Mouse (Mus musculus) urinary bladder, adult 2 months (tissue): ENCODE measurements around the gene Umps. TPM values are rescaled to one million over a fixed set of nuclear protein-coding genes. Genes with fewer than 3 reads are reported as not detected.

ENCODE experiments used
- DNase-seq: peaks from one replicate; pipeline ENCODE4 v3.0.0; 2022; ENCODE audit warnings: low spot score
- polyA plus RNA-seq: library from polyadenylated mRNA; depleted of rRNA; stranded (reverse); fragments of >200 nt; gene quantifications from 2 replicates; pipeline ENCODE4 v1.2.3, GENCODE M21; 2012

The Umps gene
- polyA plus RNA-seq, 1 experiment = 10.7 TPM

GRCm38 (mm10) chr16:33954793-33955192 lies 12.0 kb downstream of the Umps start:
- DNase-seq = no peak

GRCm38 (mm10) chr16:33953008-33953407 lies 13.8 kb downstream of the Umps start:
- peak; percentile 1 for DNase-seq

- DNase-seq = peak; percentile 62
Observed at GRCm38 (mm10) chr16:33950830-33951229, 16.0 kb downstream of the Umps start.

- DNase-seq = peak; percentile 15
Observed at GRCm38 (mm10) chr16:33950386-33950785, 16.5 kb downstream of the Umps start.

- no peak for DNase-seq
Observed at GRCm38 (mm10) chr16:33947664-33948571, 18.9 kb downstream of the Umps start.

GRCm38 (mm10) chr16:33946021-33946420 lies 20.8 kb downstream of the Umps start:
- DNase-seq = no peak

GRCm38 (mm10) chr16:33944772-33945171 lies 22.1 kb downstream of the Umps start:
- no peak for DNase-seq

- DNase-seq = no peak
Observed at GRCm38 (mm10) chr16:33944126-33944525, 22.7 kb downstream of the Umps start.

GRCm38 (mm10) chr16:33943388-33943787 lies 23.4 kb downstream of the Umps start:
- no peak for DNase-seq

GRCm38 (mm10) chr16:33942341-33942740 lies 24.5 kb downstream of the Umps start:
- DNase-seq = no peak

- no peak for DNase-seq
Observed at GRCm38 (mm10) chr16:33941271-33941781, 25.5 kb downstream of the Umps start.

GRCm38 (mm10) chr16:33940095-33940494 lies 26.7 kb downstream of the Umps start:
- DNase-seq = no peak

GRCm38 (mm10) chr16:33939636-33940035 lies 27.2 kb downstream of the Umps start:
- no peak for DNase-seq

GRCm38 (mm10) chr16:33939133-33939531 lies 27.7 kb downstream of the Umps start:
- no peak for DNase-seq

- no peak for DNase-seq
Observed at GRCm38 (mm10) chr16:33938311-33939132, 28.3 kb downstream of the Umps start.

GRCm38 (mm10) chr16:33937567-33937966 lies 29.3 kb downstream of the Umps start:
- DNase-seq = no peak

- no peak for DNase-seq
Observed at GRCm38 (mm10) chr16:33936885-33937284, 30.0 kb downstream of the Umps start.

GRCm38 (mm10) chr16:33935407-33935785 lies 31.4 kb downstream of the Umps start:
- DNase-seq = no peak

GRCm38 (mm10) chr16:33934701-33935406 lies 32.0 kb downstream of the Umps start:
- DNase-seq = no peak

- DNase-seq = no peak
Observed at GRCm38 (mm10) chr16:33933411-33933810, 33.4 kb downstream of the Umps start.

GRCm38 (mm10) chr16:33932126-33932525 lies 34.7 kb downstream of the Umps start:
- no peak for DNase-seq

GRCm38 (mm10) chr16:33931682-33932081 lies 35.2 kb downstream of the Umps start:
- DNase-seq = no peak
